Mouse (Mus musculus) forebrain, embryonic 15.5 days (tissue): Measurements from ENCODE around the gene Faf2. TPM values are rescaled to one million over a fixed set of nuclear protein-coding genes. Genes with fewer than 3 reads are reported as not detected.

Experiments
- ATAC-seq: fragments of 200-750 bp; cut with Nextera tagmentation; replicated peaks from 2 replicates; pipeline ENCODE4 v1.8.0; 2017; ENCODE audit warnings: mild to moderate bottlenecking, moderate TSS enrichment, moderate library complexity
- H3K27ac ChIP-seq: fragments of 300-500 bp; sonication (generic); replicated peaks from 2 replicates; pipeline ENCODE4 v1.5.1; 2015; ENCODE audit warnings: mild to moderate bottlenecking, inconsistent platforms
- H3K27me3 ChIP-seq: fragments of 300-500 bp; sonication (generic); 2 replicates; pipeline ENCODE4 v1.6.1; 2015; ENCODE audit warnings: inconsistent platforms
- H3K36me3 ChIP-seq: fragments of 300-500 bp; sonication (generic); 2 replicates; pipeline ENCODE4 v1.6.1; 2015; ENCODE audit warnings: mild to moderate bottlenecking, inconsistent platforms
- H3K4me1 ChIP-seq: fragments of 300-500 bp; sonication (generic); 2 replicates; pipeline ENCODE4 v1.6.1; 2015; ENCODE audit warnings: inconsistent platforms
- H3K4me2 ChIP-seq: fragments of 300-500 bp; sonication (generic); replicated peaks from 2 replicates; pipeline ENCODE4 v1.6.1; 2015; ENCODE audit warnings: mild to moderate bottlenecking, inconsistent platforms
- H3K4me3 ChIP-seq: fragments of 300-500 bp; sonication (generic); 2 replicates; pipeline ENCODE4 v1.5.1; 2015; ENCODE audit warnings: mild to moderate bottlenecking, inconsistent platforms
- H3K9ac ChIP-seq: fragments of 300-500 bp; sonication (generic); replicated peaks from 2 replicates; pipeline ENCODE4 v1.6.1; 2015; ENCODE audit warnings: mild to moderate bottlenecking, inconsistent platforms
- H3K9me3 ChIP-seq: fragments of 300-500 bp; sonication (generic); 2 replicates; pipeline ENCODE4 v1.6.1; 2016; ENCODE audit warnings: inconsistent platforms
- WGBS: fragments of 180-500 bp; shearing (Covaris S2); methylation state at CpG from one replicate; pipeline ENCODE4 v1.1.7; 2015; ENCODE audit warnings: mixed read lengths; 5-methylcytosine and 5-hydroxymethylcytosine counted together
- polyA plus RNA-seq: library from polyadenylated mRNA; unstranded; fragments of >200 nt; fragmentation: Nextera tagmentation; extraction: Ambion mirVana; gene quantifications from 2 replicates; pipeline ENCODE4 v1.2.1, GENCODE M21; 2015

Faf2 gene
- polyA plus RNA-seq: 63.9 and 64.9 TPM in 2 replicates

DNA sequence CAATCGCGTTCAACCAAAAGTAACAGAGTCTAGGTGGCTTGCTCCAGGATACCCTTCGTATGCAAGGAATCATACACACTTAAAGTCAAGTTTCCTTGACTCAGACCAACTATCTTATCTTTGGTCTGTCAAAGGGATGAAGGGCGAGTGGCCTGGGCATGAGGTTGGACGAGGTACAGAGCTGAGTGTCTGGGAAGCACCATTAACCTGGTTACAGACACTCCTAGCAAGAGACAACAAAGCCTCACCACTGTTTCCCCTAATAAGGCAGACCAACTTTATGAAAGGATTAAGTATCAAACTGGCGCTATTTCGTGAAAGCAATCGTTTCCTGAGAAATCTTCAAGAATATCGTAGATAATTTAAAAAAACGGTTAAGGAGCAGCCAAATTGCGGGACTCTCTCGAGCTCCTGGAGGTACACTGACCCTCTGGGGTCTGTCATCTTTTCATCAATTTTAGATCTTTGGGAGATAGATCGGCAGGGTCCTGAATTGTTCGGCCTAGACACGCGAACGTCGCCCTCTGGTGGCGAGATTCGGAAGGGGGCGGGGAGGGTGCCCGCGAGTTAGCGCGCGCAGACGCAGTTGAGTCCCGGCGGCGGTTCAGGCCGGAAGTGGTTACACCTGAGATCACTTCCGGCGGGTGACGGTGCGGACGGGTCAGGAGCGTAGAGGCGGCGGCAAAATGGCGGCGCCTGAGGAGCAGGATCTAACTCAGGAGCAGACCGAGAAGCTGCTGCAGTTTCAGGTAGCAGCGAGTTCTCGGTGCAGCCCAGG, at the start of gene Faf2:
Faf2 (plus strand) TSS at position 630 of the 778 bp plus-strand sequence.
- peak; percentile 98 for ATAC-seq
- Histone ChIP-seq H3K27ac (peak within 1 kb of the TSS; percentile 85), H3K27me3 (no peaks in the 10 kb centered on the region), H3K36me3 (no peaks in the 10 kb centered on the region), H3K4me1 (peaks cover 25% of the 10 kb centered on the region), H3K4me2 (peak within 1 kb of the TSS; percentile 90), H3K9ac (peak within 1 kb of the TSS; percentile 88), H3K9me3 (no peaks in the 10 kb centered on the region), H3K4me3 (peak within 1 kb of the TSS; percentile 82)
- 11% methylated on average over 44 of the region's 44 CpGs for WGBS

DNA sequence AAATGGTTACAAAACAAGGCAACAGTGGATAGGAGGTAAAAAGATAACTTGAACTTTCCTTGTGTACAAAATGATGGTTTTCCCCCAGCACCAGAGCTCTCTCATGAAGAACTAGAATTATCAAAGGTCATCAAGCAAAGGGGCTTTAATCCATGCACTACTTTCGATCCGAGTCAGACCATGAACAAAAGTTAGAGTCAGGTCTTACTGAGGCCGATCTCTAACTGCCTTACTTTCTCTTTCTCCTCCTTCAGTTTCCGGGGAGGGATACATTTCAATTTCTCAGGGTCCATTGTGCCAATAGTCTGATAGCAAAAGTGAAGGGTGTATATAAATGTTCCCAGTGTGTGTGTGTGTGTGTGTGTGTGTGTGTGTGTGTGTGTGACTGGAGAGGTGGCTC, 49.0 kb upstream of the Faf2 start:
- no peak overlapping the region for H3K9ac ChIP-seq
- no peak overlapping the region for H3K27ac ChIP-seq
- H3K4me2 ChIP-seq: no peak overlapping the region
- WGBS: 78% methylated on average over 4 of the region's 4 CpGs
- no peaks in the 10 kb centered on the region; the same call in 1 of the 2 replicates for H3K27me3 ChIP-seq
- H3K4me1 ChIP-seq: peaks cover 24% of the 10 kb centered on the region
- no peaks in the 10 kb centered on the region for H3K36me3 ChIP-seq
- no peak overlapping the region for H3K4me3 ChIP-seq
- no peaks in the 10 kb centered on the region for H3K9me3 ChIP-seq
- ATAC-seq: no peak

DNA sequence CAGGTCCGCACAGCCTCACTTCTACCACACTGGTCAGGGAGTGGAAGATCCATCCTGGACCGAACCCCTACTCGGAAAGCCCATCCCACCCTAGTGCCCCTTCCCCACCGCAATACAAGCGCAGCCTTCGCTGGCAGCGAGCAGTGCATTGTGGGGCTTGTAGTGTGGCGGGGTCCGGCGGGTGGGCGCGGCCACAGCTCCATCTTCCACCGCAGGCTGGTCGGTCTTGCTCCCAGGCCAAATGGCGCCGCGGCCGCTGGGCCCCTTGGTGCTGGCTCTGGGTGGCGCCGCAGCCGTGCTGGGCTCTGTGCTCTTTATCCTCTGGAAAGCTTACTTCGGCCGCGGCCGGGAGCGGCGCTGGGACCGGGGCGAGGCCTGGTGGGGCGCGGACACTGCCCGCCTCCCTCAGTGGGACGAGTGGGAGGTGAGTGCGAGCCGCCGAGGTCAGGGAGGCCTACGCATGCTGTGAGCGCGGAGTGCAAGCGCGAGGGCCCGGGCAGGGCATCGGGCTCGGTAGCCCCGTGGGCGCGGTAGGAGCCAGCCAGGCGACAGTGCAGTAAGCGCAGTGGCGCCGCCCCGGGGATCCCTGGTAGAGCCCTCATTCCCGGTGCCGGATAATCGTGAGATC, 46.6 kb upstream of the Faf2 start, which contains the start of gene Arl10:
Arl10 (plus strand) TSS at position 162 of the 628 bp plus-strand sequence.
- Histone ChIP-seq H3K9me3 (no peaks in the 10 kb centered on the region), H3K9ac (peak within 1 kb of the TSS; percentile 82), H3K36me3 (peaks cover 9% of the 10 kb centered on the region; the same call in 1 of the 2 replicates), H3K27ac (peak within 1 kb of the TSS; percentile 71), H3K4me2 (peak within 1 kb of the TSS; percentile 87), H3K4me3 (peak within 1 kb of the TSS; percentile 86), H3K27me3 (no peaks in the 10 kb centered on the region; the same call in 1 of the 2 replicates), H3K4me1 (peaks cover 24% of the 10 kb centered on the region)
- WGBS: under 1% methylated on average over 55 of the region's 55 CpGs
- peak; percentile 94 for ATAC-seq

DNA sequence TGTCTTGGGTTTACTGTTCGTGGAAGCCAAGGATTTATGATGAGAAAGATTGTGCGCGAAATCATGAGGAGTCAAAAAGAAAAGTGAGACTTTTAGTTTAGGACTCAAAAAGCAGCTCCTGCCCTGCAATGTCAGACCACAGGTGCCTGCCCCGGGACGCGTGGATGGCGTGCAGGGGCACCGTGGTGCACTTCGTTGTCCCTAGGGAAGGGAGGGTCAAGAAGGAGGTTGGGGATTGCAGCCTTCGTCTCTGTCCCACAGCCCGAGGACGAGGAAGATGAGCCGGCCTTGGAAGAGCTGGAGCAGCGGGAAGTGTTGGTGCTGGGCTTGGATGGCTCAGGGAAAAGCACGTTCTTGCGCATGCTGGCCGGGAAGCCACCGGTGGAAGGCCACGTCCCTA, 46.1 kb upstream of the Faf2 start:
- Histone ChIP-seq H3K27ac (peak overlapping the region; percentile 71; the same call in 1 of the 2 replicates), H3K27me3 (no peaks in the 10 kb centered on the region; the same call in 1 of the 2 replicates), H3K4me2 (peak overlapping the region; percentile 87), H3K4me3 (peak overlapping the region; percentile 86), H3K9me3 (no peaks in the 10 kb centered on the region), H3K36me3 (peaks cover 14% of the 10 kb centered on the region; the same call in 1 of the 2 replicates), H3K4me1 (peaks cover 24% of the 10 kb centered on the region), H3K9ac (peak overlapping the region; percentile 82)
- 3% methylated on average over 19 of the region's 19 CpGs for WGBS
- ATAC-seq: no peak

DNA sequence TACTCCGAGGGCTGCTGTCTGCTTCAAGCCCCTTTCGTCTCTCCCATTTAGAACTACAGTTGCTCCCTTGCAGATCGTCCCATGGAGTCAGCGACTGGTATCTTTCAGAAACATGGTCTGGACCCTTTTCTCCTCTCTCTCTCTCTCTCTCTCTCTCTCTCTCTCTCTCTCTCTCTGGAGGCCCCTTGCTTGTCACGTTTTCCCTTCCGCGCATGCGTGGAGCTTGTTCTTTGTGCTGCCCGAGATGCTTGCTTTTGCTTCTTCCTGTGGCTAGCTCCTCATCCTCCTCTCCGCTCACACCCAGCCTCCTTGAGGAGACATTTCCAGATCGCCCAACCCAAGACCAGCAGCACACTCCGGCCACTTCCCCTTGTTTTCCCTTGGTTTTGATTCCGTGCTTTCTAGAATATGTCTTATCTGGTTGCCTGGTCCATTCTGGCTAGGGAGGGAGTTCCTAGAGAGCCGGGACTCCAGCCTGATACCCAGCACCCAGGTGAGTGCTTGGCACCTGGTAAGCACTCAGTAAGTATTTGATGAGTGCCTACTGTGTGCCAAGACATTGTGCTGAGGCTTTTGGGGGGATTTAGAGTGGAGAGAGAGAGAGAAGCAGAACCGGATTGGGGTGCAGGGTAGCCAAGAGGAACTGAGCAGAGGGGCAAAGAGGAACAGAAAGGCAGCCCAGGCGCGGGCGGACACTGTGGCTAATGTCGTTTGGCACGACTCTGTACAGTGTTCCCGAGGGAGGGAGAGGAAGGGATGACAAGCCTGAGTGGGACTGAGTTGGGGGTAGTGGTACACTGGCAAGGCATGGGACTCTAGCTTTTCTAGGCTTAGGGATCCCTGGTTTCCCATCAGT, 43.7 kb upstream of the Faf2 start:
- Histone ChIP-seq H3K27ac (no peak overlapping the region), H3K27me3 (no peaks in the 10 kb centered on the region; the same call in 1 of the 2 replicates), H3K9ac (no peak overlapping the region), H3K36me3 (peaks cover 33% of the 10 kb centered on the region), H3K4me3 (no peak overlapping the region), H3K4me1 (peaks cover 29% of the 10 kb centered on the region), H3K9me3 (no peaks in the 10 kb centered on the region), H3K4me2 (no peak overlapping the region)
- ATAC-seq: no peak
- WGBS: 85% methylated on average over 21 of the region's 21 CpGs

DNA sequence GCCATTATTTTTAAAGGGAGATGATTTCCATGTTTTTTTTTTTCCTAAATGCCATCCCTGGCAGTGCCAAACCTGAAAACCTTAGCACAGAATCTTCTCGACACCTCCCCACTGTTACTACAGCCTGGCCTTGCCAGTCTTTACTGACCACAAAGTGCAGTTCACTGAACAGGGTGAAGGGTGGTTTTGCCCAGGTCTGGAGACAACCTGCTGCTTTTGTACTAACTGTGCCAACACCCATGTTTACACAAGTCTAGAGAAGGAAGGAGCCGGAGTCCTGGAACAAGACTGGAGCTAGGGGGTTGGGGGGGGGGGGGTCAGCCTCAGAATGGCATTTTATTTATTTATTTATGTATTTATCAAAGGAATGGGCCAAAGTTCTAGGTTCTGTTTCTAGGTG, 40.2 kb upstream of the Faf2 start:
- Histone ChIP-seq H3K4me3 (no peak overlapping the region), H3K4me2 (no peak overlapping the region), H3K27me3 (no peaks in the 10 kb centered on the region), H3K4me1 (peaks cover 15% of the 10 kb centered on the region), H3K36me3 (peaks cover 67% of the 10 kb centered on the region), H3K27ac (no peak overlapping the region), H3K9me3 (no peaks in the 10 kb centered on the region), H3K9ac (no peak overlapping the region)
- WGBS: 83% methylated on average over 2 of the region's 2 CpGs
- ATAC-seq: no peak

DNA sequence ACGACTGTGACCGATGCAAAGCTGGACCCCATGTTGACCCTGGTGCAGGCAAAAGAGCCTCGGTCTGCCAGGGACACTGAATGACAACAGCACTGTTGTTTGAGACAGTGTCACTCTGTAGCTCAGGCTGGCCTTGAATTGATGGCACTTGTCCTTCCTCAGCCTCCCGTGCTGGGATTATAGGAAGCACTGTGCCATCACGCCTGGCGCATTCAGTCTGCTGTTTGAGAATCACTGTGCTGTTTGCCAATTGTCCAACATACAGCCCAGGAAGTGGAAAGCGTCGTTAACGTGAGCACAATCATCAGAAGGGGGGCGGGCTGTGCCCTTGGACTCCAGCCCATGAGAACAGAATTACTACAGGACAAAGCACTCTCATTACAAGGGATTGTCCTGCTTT, 39.5 kb upstream of the Faf2 start:
- no peak for ATAC-seq
- 53% methylated on average over 10 of the region's 10 CpGs for WGBS

DNA sequence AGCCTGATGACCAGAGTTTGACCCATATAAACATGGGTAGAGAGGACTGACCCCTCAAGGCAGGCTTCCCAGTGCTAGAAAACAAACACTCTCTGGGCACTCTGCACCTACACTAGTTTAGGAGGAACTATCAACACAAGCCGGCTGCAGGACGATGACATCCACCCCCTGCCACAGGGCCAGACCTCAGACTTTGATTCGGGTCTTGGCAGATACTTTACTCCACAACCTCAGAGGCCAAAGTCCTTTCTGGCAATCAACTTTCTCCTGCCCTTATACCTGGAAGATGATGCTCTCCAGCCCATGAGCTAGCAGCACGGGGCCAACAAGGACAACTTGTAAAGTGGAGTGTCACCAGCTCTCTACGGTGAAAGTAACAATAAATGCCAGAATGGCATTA, 38.7 kb upstream of the Faf2 start:
- 90% methylated on average over 5 of the region's 5 CpGs for WGBS
- no peak for ATAC-seq
- H3K36me3 ChIP-seq: peaks cover 67% of the 10 kb centered on the region

More for the DNA sequence above, 39.5 kb upstream of the Faf2 start:
- H3K27ac ChIP-seq: 0 out of 2 replicates have a peak overlapping the region, but pooled peaks have one; percentile 19
- H3K4me1 ChIP-seq: peaks cover 8% of the 10 kb centered on the region
- H3K27me3 ChIP-seq: no peaks in the 10 kb centered on the region
- H3K4me3 ChIP-seq: no peak overlapping the region
- H3K36me3 ChIP-seq: peaks cover 67% of the 10 kb centered on the region
- H3K9me3 ChIP-seq: no peaks in the 10 kb centered on the region
- H3K4me2 ChIP-seq: no peak overlapping the region
- no peak overlapping the region for H3K9ac ChIP-seq

DNA sequence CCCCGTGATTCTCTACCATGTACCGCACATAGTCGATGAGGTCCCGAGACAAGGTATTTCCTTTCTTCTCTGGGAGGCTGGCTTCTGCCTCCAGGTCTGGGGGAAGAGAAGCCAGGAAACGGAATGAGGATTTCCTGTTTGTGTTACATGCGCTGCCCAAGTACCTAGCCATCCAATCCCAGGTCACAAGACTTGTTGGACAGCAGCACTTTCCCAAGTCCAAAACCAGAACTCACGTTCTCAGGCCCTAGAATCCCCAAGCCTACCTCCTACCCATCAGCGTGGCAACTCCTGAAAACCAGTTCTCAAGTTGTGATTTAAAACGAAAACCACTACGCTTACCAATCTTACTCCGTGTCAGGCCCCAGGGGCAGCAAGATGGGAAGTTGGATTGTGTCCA, 35.8 kb upstream of the Faf2 start:
- H3K9ac ChIP-seq: no peak overlapping the region
- ATAC-seq: no peak
- peaks cover 23% of the 10 kb centered on the region for H3K4me1 ChIP-seq
- H3K36me3 ChIP-seq: peaks cover 51% of the 10 kb centered on the region
- no peak overlapping the region for H3K27ac ChIP-seq
- WGBS: 94% methylated on average over 11 of the region's 11 CpGs
- no peaks in the 10 kb centered on the region for H3K9me3 ChIP-seq
- H3K4me3 ChIP-seq: no peak overlapping the region
- no peak overlapping the region for H3K4me2 ChIP-seq
- H3K27me3 ChIP-seq: no peaks in the 10 kb centered on the region

More for the DNA sequence above, 38.7 kb upstream of the Faf2 start:
- Histone ChIP-seq H3K4me2 (no peak overlapping the region), H3K9me3 (no peaks in the 10 kb centered on the region), H3K4me3 (no peak overlapping the region), H3K9ac (no peak overlapping the region), H3K4me1 (0 out of 2 replicates have a peak, but pooled peaks cover 5% of the 10 kb centered on the region), H3K27me3 (no peaks in the 10 kb centered on the region), H3K27ac (no peak overlapping the region)

DNA sequence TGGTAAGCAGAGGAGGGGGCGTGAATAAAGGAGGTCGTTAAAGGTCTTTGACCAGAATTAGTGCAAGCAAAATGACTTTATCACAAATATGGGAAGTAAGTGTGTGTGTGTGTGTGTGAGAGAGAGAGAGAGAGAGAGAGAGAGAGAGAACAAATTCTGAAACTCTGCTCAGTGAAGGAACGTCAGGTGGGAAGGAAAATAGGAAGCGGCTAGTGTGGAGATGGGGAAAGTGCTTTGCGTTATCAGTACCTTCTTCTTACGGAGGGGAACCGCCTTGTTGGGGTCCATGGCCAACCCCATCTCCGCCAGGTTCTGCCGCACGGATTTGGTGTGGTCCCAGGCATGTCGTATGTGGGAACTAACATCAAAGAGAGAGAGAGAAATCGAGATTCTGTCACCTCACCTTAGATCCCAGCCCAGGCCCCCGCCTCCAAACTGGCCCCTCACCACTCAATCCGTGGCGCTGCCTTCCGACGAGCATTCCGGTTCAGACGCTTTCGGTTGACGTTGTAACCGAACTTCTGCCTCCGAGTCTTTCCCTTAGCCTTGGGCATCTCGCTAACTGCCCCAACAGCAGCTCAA, 32.1 kb upstream of the Faf2 start:
- 2% methylated on average over 24 of the region's 24 CpGs for WGBS
- Histone ChIP-seq H3K4me1 (peaks cover 32% of the 10 kb centered on the region), H3K36me3 (peaks cover 22% of the 10 kb centered on the region), H3K9ac (peak overlapping the region; percentile 62), H3K4me2 (peak overlapping the region; percentile 73), H3K27ac (peak overlapping the region; percentile 9; the same call in 1 of the 2 replicates), H3K9me3 (no peaks in the 10 kb centered on the region), H3K27me3 (no peaks in the 10 kb centered on the region), H3K4me3 (peak overlapping the region; percentile 96)
- peak; percentile 53 for ATAC-seq
